Mouse (Mus musculus): ENCODE measurements around the gene Adra1b. TPM values are rescaled to one million over a fixed set of nuclear protein-coding genes. Genes with fewer than 3 reads are reported as not detected.
A peak's percentile ranks its signal among the peaks of the same experiment; 100 is the strongest.

Gene Adra1b
- polyA plus RNA-seq, 1 experiment = 19.8 TPM

DNA sequence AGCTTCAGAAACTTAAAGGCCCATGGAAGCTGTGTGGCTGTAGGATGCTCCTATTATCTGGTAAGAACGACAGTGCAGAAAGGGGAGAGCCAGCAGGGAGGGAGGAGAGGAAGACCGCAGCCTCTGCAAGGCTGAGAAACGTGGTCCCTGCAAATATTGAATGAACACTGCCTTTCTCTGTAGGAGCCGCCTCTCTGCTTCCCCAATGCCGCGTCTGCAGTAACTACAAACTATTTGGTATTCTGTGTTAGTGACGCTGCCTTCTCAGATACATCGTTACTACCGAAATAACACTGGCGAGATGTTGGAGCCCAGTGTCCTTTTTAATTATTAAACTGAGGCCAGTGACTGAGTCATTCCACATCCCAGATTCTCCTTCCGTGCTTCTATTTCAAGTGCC lies 66.5 kb downstream of the Adra1b start:
- Histone ChIP-seq H3K4me1 (ENCODE audit: control insufficient read depth, insufficient read depth, low read length) (0 out of 2 replicates have a peak, but pooled peaks cover 2% of the 10 kb centered on the region), H3K27ac (ENCODE audit: insufficient read depth, low read length) (no peak overlapping the region), H3K4me3 (ENCODE audit: insufficient read depth, low read length) (peak overlapping the region; percentile 39)
- TF ChIP-seq POLR2A (IDR thresholded peaks at IDR 0.05; ENCODE audit: extremely low read depth, insufficient read depth, low read length) = 0 out of 2 replicates have a peak, but pooled peaks have one; percentile 14
- no peak for TF ChIP-seq CTCF (IDR thresholded peaks at IDR 0.05; ENCODE audit: extremely low read depth, insufficient read depth, low read length)

DNA sequence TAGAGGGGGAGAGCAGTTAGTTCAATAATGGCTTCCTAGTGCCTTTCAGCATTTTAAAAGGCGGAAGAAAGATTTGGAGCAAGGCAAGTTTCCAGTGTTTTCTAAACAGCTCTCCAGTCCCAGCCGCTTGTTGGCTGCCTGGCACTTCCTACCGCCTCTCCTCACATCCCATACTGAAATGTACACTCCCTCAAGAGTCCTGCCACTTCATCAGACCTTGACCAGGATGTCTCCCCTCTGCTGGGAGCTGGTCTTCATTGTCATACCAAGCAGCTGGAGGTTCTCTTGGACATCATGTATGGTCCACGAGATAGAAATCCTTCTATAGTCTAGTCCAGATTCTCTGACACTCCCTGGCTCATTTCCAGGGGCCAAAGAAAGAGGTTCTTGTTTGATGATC lies 69.5 kb downstream of the Adra1b start:
- TF ChIP-seq POLR2A (IDR thresholded peaks at IDR 0.05; ENCODE audit: extremely low read depth, insufficient read depth, low read length) (no peak), CTCF (IDR thresholded peaks at IDR 0.05; ENCODE audit: extremely low read depth, insufficient read depth, low read length) (no peak)
- Histone ChIP-seq H3K4me1 (ENCODE audit: control insufficient read depth, insufficient read depth, low read length) (0 out of 2 replicates have a peak, but pooled peaks cover 2% of the 10 kb centered on the region), H3K27ac (ENCODE audit: insufficient read depth, low read length) (no peak overlapping the region), H3K4me3 (ENCODE audit: insufficient read depth, low read length) (no peak overlapping the region)

DNA sequence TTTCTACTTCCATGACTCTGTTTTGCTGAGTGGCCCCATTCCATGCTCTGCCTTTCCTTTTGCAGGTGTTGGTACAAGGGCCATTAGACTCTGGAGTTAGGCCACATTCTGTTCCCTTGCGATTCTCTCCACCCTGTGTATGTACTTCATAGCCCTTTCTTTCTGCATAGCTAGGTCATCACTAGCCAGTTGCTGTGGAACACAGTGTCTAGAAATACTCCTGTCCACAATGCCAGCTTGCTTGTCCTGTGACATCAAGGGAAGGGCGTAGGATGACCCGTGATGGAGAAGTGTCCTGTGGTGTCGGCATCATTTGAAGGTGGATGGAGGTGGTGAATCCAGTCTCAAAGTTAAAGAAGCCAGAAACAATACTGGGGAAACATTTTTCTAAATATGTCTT lies 74.2 kb downstream of the Adra1b start:
- TF ChIP-seq POLR2A (IDR thresholded peaks at IDR 0.05; ENCODE audit: extremely low read depth, insufficient read depth, low read length) (no peak), CTCF (IDR thresholded peaks at IDR 0.05; ENCODE audit: extremely low read depth, insufficient read depth, low read length) (no peak)
- H3K27ac ChIP-seq (ENCODE audit: insufficient read depth, low read length) = no peak overlapping the region
- H3K4me3 ChIP-seq (ENCODE audit: insufficient read depth, low read length) = no peak overlapping the region
- H3K4me1 ChIP-seq (ENCODE audit: control insufficient read depth, insufficient read depth, low read length) = no peaks in the 10 kb centered on the region

DNA sequence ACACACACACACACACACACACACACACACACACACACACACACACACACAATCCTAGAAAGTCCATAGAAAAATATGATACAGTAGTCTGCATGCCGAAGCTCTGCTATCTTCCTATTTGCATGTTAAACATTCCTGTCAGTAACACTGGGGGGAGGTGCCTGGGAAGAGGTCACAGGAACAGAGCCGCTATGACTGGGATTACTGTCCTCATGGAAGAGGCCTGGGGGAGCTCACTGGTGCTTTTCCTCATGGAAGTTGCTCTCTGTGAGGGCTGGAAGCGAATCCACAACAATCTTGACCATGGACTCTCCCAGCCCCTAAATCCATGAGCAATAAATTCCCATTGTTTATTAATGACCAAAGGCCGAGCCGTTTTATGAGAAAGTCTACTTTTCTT lies 77.7 kb downstream of the Adra1b start:
- Histone ChIP-seq H3K27ac (ENCODE audit: insufficient read depth, low read length) (no peak overlapping the region), H3K4me1 (ENCODE audit: control insufficient read depth, insufficient read depth, low read length) (no peaks in the 10 kb centered on the region), H3K4me3 (ENCODE audit: insufficient read depth, low read length) (no peak overlapping the region)
- TF ChIP-seq POLR2A (IDR thresholded peaks at IDR 0.05; ENCODE audit: extremely low read depth, insufficient read depth, low read length) (no peak), CTCF (IDR thresholded peaks at IDR 0.05; ENCODE audit: extremely low read depth, insufficient read depth, low read length) (no peak)

DNA sequence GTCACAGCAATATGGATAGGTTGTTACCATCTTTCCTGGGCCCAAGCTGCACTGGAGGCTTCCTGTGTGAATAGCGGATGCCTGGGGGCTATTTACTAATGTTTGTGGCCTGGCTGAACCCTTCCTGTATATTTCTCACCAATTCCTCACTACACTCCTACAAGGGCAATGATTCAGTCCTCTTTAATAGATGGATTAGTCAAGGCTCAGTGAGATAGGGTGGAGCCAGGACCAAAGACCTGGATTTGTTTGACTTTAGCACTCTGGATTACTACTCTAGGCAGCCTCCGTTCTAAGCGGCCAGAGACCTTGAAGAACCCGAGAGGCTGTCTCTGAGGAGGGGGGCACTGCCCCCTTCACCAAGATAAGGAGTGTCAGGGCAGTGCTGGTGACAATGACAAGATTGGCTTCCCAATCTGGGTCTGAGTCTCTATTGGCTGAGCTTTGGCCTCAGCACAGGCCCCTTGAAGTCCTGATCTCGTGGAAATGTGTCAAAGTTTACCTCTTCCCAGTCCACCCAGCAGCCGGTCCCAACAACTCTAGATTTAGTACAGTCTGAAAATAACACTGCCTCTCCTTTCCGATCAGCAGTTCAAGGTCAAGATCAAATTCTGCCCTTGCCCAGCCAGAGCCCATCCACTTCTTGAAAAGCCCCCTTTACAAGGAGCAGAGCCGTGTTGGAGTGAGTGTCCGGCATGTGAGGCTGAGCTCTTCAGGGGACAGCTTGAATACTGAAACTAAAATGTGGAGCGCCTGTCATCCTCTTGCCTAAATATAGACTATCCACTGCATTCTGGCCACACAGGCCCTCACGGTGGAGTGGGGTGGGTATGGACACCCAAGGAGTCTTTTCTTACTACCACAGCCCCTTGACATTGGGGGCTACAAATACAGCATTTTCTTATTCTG lies 80.2 kb downstream of the Adra1b start:
- Histone ChIP-seq H3K4me3 (ENCODE audit: insufficient read depth, low read length) (no peak overlapping the region), H3K27ac (ENCODE audit: insufficient read depth, low read length) (no peak overlapping the region), H3K4me1 (ENCODE audit: control insufficient read depth, insufficient read depth, low read length) (no peaks in the 10 kb centered on the region)
- TF ChIP-seq POLR2A (IDR thresholded peaks at IDR 0.05; ENCODE audit: extremely low read depth, insufficient read depth, low read length) (no peak), CTCF (IDR thresholded peaks at IDR 0.05; ENCODE audit: extremely low read depth, insufficient read depth, low read length) (no peak)

DNA sequence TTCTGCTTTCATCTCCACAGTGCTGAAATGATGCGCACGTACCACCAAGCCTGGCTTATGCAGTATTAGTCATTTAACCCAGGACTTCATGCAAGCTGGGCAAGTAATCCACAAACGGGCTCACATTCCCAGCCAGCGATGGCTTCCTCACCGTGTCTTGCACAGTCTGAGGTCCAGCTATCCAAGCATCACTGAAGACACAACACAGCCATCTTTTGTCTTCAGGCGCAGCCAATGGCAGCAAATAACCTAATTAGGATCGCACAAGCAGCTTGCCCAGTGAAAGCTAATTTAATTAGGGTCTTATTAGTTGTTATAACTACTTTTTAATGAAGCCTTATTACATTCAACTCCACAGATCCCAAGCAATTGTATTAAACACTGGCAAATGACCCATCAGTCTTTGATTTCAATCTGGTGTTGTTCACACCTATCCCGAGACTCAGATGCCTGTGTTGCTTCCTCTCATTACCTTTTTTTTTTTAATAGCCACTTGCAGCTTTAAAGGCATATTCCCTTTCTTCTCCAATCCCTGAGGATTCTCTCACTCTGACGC lies 83.6 kb downstream of the Adra1b start:
- TF ChIP-seq CTCF (IDR thresholded peaks at IDR 0.05; ENCODE audit: extremely low read depth, insufficient read depth, low read length) = no peak
- TF ChIP-seq POLR2A (IDR thresholded peaks at IDR 0.05; ENCODE audit: extremely low read depth, insufficient read depth, low read length) = no peak
- no peak overlapping the region for H3K4me3 ChIP-seq (ENCODE audit: insufficient read depth, low read length)
- no peaks in the 10 kb centered on the region for H3K4me1 ChIP-seq (ENCODE audit: control insufficient read depth, insufficient read depth, low read length)

DNA sequence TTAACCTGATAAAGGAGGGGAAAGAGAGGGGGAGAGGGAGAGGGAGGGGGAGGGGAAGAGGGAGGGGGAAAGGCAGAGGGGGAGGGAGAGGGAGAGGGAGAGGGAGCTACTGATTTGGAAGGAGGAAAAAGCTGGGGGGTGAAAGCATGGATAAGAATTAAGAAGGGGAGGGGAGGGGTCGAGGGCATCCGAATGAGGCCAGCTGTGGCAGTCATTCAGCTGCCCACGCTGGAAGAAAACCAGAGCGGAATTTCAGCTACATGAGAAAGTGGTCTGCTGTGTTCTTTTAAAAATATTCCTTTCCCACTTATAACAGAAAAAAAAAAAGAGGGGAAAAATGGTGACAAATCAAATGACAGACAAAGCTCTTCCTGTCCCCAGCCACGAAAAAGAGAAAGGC lies 88.5 kb downstream of the Adra1b start:
- Histone ChIP-seq H3K4me1 (ENCODE audit: control insufficient read depth, insufficient read depth, low read length) (no peaks in the 10 kb centered on the region), H3K4me3 (ENCODE audit: insufficient read depth, low read length) (no peak overlapping the region), H3K27ac (ENCODE audit: insufficient read depth, low read length) (no peak overlapping the region)
- no peak for TF ChIP-seq CTCF (IDR thresholded peaks at IDR 0.05; ENCODE audit: extremely low read depth, insufficient read depth, low read length)
- no peak for TF ChIP-seq POLR2A (IDR thresholded peaks at IDR 0.05; ENCODE audit: extremely low read depth, insufficient read depth, low read length)

More for the DNA sequence above, 83.6 kb downstream of the Adra1b start:
- H3K27ac ChIP-seq (ENCODE audit: insufficient read depth, low read length) = no peak overlapping the region

DNA sequence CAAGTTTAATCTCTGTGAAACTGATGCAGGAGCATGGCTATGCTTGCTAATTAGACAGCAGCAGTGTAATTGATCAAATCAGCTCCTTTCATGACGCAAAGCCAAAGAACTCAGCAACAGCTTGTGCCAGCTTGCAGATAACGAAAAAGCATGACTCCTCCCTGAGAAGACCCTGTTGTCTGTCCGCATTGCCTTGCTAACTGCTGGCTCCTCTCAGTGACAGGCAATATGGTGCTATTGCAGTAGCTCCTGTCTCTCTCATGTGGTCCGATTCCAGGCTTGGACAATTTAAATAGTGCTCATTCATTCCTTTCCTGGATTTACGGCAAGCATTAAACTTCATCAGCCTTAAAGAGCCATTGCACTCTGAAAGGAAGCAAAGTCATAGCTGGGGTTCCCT lies 93.3 kb downstream of the Adra1b start:
- H3K4me1 ChIP-seq (ENCODE audit: control insufficient read depth, insufficient read depth, low read length) = no peaks in the 10 kb centered on the region
- no peak overlapping the region for H3K27ac ChIP-seq (ENCODE audit: insufficient read depth, low read length)
- no peak overlapping the region for H3K4me3 ChIP-seq (ENCODE audit: insufficient read depth, low read length)
- TF ChIP-seq POLR2A (IDR thresholded peaks at IDR 0.05; ENCODE audit: extremely low read depth, insufficient read depth, low read length) (no peak), CTCF (IDR thresholded peaks at IDR 0.05; ENCODE audit: extremely low read depth, insufficient read depth, low read length) (no peak)

DNA sequence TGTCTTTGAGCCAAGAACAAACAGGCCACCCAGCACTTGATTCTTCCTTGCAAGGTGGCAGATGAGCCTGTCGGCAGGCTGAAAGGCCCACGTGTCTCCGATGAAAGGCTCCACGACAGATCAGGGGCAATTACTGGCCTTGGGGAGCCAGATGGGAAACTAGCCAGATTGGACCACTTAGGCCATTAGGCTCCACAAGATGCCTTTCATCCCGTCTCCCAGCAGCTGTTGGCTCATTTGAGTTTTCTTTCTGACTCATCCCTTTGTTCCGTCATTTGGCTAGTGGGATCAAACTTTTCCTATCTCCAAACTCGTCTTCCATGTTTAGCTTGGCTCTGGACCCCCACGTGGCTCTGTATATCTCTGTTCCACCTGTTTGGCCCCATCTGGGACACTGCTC lies 105.0 kb downstream of the Adra1b start:
- Histone ChIP-seq H3K4me1 (ENCODE audit: control insufficient read depth, insufficient read depth, low read length) (no peaks in the 10 kb centered on the region), H3K4me3 (ENCODE audit: insufficient read depth, low read length) (no peak overlapping the region), H3K27ac (ENCODE audit: insufficient read depth, low read length) (no peak overlapping the region)
- no peak for TF ChIP-seq POLR2A (IDR thresholded peaks at IDR 0.05; ENCODE audit: extremely low read depth, insufficient read depth, low read length)
- TF ChIP-seq CTCF (IDR thresholded peaks at IDR 0.05; ENCODE audit: extremely low read depth, insufficient read depth, low read length) = no peak

DNA sequence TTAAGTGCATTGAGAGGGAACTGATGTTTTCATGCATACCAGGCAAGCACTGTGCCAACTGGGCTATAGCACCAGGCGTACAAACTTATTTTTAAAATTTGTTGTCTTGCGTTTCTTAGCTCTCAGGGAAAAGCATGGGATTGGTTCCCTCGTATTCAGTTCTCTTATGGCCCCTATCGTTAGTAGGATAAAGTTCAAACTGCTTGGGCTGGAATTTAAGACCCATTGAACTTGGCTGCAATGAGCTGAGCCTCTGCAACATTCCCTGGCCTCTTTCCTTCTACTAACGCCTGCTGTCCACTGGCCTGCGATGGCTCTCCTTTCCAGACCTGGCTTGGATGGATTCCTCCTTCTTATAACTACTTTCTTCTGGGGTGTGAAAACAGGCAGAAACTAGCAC lies 110.6 kb downstream of the Adra1b start:
- H3K4me1 ChIP-seq (ENCODE audit: control insufficient read depth, insufficient read depth, low read length) = no peaks in the 10 kb centered on the region
- TF ChIP-seq CTCF (IDR thresholded peaks at IDR 0.05; ENCODE audit: extremely low read depth, insufficient read depth, low read length) (no peak), POLR2A (IDR thresholded peaks at IDR 0.05; ENCODE audit: extremely low read depth, insufficient read depth, low read length) (no peak)
- no peak overlapping the region for H3K4me3 ChIP-seq (ENCODE audit: insufficient read depth, low read length)
- H3K27ac ChIP-seq (ENCODE audit: insufficient read depth, low read length) = no peak overlapping the region

All from cortical plate, adult 2 months (tissue).